Mouse (Mus musculus): Measurements from ENCODE around the gene Atg4c.
A peak's percentile ranks its signal among the peaks of the same experiment; 100 is the strongest.

Gene Atg4c

GRCm38 (mm10) chr4:99186412-99187125 is 7.2 kb upstream of the Atg4c start:
- DNase-seq (ENCODE audit: low spot score): no peak

GRCm38 (mm10) chr4:99192640-99193039 is 1.1 kb upstream of the Atg4c start:
- no peak for DNase-seq (ENCODE audit: low spot score)

- DNase-seq (ENCODE audit: low spot score): no peak
Observed at GRCm38 (mm10) chr4:99193214-99193613, 520 bp upstream of the Atg4c start.

- no peak for DNase-seq (ENCODE audit: low spot score)
Observed at GRCm38 (mm10) chr4:99194826-99195225, 1.1 kb downstream of the Atg4c start.

GRCm38 (mm10) chr4:99198721-99199120 is 5.0 kb downstream of the Atg4c start:
- DNase-seq (ENCODE audit: low spot score): no peak

- no peak for DNase-seq (ENCODE audit: low spot score)
Observed at GRCm38 (mm10) chr4:99199757-99200251, 6.1 kb downstream of the Atg4c start.

GRCm38 (mm10) chr4:99200383-99201136 is 6.8 kb downstream of the Atg4c start:
- DNase-seq (ENCODE audit: low spot score): no peak

- no peak for DNase-seq (ENCODE audit: low spot score)
Observed at GRCm38 (mm10) chr4:99205773-99206172, 12.0 kb downstream of the Atg4c start.

- DNase-seq (ENCODE audit: low spot score): no peak
Observed at GRCm38 (mm10) chr4:99206356-99206755, 12.6 kb downstream of the Atg4c start.

GRCm38 (mm10) chr4:99210087-99210486 is 16.4 kb downstream of the Atg4c start:
- DNase-seq (ENCODE audit: low spot score): no peak

GRCm38 (mm10) chr4:99211606-99212005 is 17.9 kb downstream of the Atg4c start:
- no peak for DNase-seq (ENCODE audit: low spot score)

GRCm38 (mm10) chr4:99213123-99213522 is 19.4 kb downstream of the Atg4c start:
- no peak for DNase-seq (ENCODE audit: low spot score)

- no peak for DNase-seq (ENCODE audit: low spot score)
Observed at GRCm38 (mm10) chr4:99222221-99222620, 28.5 kb downstream of the Atg4c start.

- no peak for DNase-seq (ENCODE audit: low spot score)
Observed at GRCm38 (mm10) chr4:99224790-99225189, 31.1 kb downstream of the Atg4c start.

- no peak for DNase-seq (ENCODE audit: low spot score)
Observed at GRCm38 (mm10) chr4:99227226-99227625, 33.5 kb downstream of the Atg4c start.

- DNase-seq (ENCODE audit: low spot score): no peak
Observed at GRCm38 (mm10) chr4:99229371-99229770, 35.6 kb downstream of the Atg4c start.

GRCm38 (mm10) chr4:99235203-99235856 is 41.6 kb downstream of the Atg4c start:
- DNase-seq (ENCODE audit: low spot score): peak; percentile 50

- DNase-seq (ENCODE audit: low spot score): no peak
Observed at GRCm38 (mm10) chr4:99238305-99238704, 44.6 kb downstream of the Atg4c start.

GRCm38 (mm10) chr4:99241674-99242073 is 47.9 kb downstream of the Atg4c start:
- DNase-seq (ENCODE audit: low spot score): no peak

GRCm38 (mm10) chr4:99249358-99249757 is 55.6 kb downstream of the Atg4c start:
- DNase-seq (ENCODE audit: low spot score): no peak

- no peak for DNase-seq (ENCODE audit: low spot score)
Observed at GRCm38 (mm10) chr4:99249826-99250225, 56.1 kb downstream of the Atg4c start.

GRCm38 (mm10) chr4:99252957-99253356 is 59.2 kb downstream of the Atg4c start:
- DNase-seq (ENCODE audit: low spot score): no peak

GRCm38 (mm10) chr4:99263191-99263590 is 69.5 kb downstream of the Atg4c start:
- no peak for DNase-seq (ENCODE audit: low spot score)
